Mouse (Mus musculus) embryonic fibroblast, embryonic 13.5 days (primary cell): ENCODE measurements at regions not wholly inside any gene's neighbourhood (a gene's known extent, or its start where the extent isn't known, plus 50 kb on each side); places are given as distances from the start of the nearest gene placed in this dataset.

Experiments used
- CTCF ChIP-seq: IDR thresholded peaks from 2 replicates; pipeline ENCODE4 v1.5.1; 2011; ENCODE audit warnings: mild to moderate bottlenecking, control low read depth, low read length, moderate library complexity, borderline replicate concordance; ENCODE audit not compliant: insufficient read depth
- POLR2A ChIP-seq: IDR thresholded peaks from 2 replicates; pipeline ENCODE4 v1.6.1; 2011; ENCODE audit warnings: low read depth, mild to moderate bottlenecking, control low read depth, low read length, moderate library complexity

GRCm38 (mm10) chr1:41036940-41037339 lies 231.5 kb downstream of the Tmem182 start:
- no peak for TF ChIP-seq POLR2A
- no peak for TF ChIP-seq CTCF
